Mouse (Mus musculus): Measurements from ENCODE around the gene Stip1.
"Not testable (repeated sequence)": the region's sequence is repeated elsewhere in the genome, so short reads cannot be mapped to it uniquely, and the experiment has no call there.

Stip1 gene

DNA sequence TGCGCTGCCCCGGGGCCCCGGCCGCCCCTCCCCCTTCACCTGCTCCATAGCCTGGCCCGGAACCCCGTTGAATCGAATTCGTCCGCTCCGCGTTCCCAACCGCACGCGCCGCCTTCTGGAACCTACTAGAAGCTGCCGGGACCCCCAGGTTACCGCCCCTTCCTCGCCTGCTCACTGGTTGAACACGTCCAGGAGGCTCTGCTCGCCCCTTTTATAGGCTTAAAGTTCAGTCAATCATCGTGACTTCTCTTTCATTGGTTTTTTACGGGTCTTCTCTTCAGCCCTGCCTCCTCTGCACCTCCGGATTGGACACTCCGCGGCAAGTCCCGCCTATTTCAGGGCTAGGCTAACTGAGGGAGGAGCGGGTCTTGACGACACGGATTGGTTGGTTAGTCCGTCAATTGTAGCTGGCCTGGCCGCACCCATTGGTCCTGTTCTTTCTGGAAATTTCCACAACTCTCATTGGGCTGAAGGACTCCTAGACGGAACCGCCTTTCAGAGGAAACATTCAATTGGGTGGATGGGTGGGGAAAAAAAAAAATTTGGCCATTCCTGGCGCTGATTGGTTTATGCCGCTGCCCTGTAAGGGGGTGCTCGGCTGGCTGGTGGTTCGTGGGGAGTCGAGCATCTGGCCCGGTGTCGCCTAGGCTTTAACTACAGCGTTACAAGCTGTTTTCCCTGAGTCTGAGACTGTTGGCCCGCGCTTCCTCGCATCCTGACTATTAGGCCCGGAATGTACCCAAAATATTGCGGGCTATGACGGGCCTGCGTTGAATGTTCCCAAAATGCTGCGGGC, at the start of gene Stip1:
Gene Stip1, minus strand, starts transcription at position 127 of the 796 bp plus-strand sequence.
- peak; percentile 99 to 100 for DNase-seq

GRCm38 (mm10) chr19:7089050-7089449, 49.3 kb upstream of the Stip1 start:
- no peak for DNase-seq

DNA sequence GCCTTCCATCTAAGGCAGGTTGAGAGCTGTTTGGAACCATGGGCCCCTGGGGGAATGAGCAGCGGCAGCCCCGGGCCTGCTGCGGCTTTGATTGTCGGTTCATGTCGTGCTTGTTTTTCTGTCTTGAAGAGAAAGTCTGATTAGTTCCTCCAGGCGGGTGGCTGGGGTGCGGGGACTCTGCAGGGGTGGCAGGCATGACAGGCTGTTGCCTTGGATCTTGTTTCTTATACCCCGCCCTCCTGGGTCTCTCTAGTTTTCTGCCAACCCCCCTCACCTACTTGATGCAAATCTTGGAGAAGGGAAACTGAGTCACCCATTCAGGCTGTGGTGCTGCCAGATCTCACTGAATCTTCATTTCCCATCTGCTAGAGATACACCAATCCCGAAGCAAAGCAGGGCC, 48.8 kb upstream of the Stip1 start:
- no peak for DNase-seq

GRCm38 (mm10) chr19:7084734-7085133, 45.0 kb upstream of the Stip1 start:
- no peak for DNase-seq

- DNase-seq, result no peak
These were observed 43.4 kb upstream of the Stip1 start for GRCm38 (mm10) chr19:7083035-7083794.

DNA sequence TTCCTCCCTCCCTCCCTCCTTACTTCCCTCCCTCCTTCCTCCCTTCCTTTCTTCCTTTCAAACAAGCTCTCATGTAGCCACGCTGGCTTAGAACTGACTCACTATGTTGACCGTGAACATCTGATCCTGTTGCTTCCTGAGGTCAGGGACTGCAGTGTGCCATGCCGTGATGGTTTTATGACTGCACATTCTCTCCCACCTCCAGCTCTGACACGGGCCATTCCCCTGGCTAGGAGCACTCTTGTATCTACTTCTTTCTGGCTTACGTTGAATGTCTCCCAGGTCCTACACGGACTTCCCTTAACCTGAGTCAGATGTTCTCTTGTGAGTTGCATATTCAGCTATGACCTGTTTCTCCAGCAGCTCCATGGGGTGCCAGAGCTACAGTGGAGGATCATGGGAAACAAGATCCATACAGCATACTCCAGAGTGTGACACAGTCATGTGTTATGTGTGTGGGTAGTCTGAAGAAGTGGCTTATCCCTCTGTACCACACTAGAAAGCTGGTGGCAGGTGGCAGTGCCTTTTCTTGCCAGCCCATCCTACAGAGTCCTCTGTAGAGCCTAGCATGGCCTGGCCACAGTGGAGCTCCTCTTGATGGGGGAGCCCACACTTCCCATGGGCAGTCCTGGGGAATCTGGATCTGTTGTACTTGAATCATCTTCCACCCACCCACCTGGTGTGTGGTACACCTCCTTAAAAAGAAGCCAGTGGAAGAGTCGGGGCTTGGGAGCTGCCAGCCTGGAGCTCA, 41.9 kb upstream of the Stip1 start:
- no peak for DNase-seq

DNA sequence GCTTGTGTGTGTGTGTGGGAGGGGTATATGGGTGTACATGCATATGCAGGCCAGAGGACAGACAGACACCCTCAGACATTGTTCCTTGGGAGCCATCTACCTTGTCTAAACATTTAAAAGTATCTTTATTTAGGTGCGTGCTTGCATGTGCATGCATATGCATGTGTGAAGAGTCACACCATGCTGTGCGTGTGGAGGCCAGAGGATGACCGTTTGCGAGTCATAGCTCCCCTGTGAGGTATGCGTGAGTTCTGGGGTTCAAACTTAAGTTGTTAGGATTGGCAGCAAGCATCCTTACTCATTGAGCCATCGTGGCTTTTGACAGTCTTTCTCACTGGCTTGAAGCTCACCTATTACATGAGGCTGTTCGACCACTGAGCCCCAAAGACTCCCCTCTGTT, 38.5 kb upstream of the Stip1 start:
- no peak for DNase-seq

DNA sequence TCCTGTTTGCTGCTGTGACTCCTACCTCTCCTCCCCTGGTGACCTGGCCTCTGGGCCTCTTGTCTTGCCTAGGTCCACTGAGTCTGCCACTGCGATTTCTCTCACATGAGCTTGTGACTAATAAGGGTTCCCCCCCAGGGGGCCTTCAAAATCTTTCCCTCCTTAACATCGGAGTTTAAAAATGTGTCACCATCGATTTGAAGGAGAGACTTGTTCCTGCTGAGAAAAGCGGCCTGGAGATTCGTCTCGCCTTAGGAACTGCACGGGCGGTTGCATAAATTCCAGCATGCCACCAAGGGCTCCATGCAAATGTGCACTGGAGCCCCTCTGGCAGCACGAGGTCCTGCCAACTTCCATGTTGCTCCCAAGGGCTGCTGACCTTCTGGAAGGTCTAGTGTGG, 37.9 kb upstream of the Stip1 start:
- DNase-seq, result no peak

GRCm38 (mm10) chr19:7075336-7075735, 35.6 kb upstream of the Stip1 start:
- not testable (repeated sequence) for DNase-seq

DNA sequence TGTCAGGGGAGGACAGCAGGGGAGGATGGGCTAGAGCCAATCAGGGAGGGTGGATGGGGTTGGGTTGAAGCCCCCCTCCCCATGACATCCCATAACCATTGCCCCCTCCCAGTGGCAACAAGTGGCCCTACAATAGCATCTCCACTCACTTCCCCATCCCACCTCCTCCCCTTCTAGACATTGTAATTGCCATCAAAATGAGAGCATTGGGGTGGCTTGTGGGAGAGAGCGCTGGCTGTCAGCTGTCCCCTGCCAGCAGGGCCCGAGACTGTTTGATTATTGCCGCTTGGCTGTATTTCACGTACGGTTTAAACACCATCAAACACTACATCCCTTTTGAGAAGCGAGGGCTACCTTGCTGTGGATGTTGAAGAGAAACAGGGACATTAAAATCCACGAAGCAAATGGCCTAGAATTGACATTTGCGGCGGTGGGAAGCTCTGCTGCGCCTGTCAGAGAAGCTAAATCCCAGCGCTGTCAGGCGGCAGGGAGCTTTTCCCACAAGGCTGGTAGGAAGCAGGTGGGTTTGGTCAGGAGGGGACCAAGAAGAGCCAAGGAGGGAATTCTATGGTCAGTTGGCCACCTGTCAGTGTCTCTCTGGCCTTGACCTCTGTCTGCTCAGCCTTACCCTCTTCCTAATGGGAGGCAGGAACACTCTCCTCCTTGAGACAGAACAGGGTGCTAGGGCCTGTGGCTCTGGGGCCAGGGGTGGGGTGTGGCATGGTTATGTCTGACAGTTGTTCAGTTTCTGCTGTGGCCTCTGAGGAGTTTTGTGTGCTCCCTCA, 34.4 kb upstream of the Stip1 start:
- DNase-seq, result no peak

GRCm38 (mm10) chr19:7072221-7072620, 32.5 kb upstream of the Stip1 start:
- no peak for DNase-seq

DNA sequence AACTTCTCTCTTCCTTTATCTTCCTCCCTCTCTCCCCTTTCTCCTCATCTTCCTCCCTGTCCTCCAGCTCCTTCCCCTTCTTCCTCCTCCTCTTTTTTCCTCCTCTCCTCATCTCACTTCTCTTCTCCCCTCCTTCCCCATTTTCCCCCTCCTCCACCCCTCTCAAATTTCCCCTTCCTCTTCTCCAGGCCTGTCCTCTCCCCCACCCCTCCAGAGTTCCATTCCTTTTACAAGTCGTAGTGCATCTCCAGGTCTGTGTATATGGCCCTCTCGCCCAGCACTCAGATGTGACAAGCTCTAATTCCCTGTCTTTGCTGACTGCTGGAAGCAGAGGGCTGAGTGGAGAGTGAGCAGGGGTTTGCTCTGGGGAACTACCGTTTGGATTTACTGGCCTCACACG, 31.0 kb upstream of the Stip1 start:
- no peak for DNase-seq

DNA sequence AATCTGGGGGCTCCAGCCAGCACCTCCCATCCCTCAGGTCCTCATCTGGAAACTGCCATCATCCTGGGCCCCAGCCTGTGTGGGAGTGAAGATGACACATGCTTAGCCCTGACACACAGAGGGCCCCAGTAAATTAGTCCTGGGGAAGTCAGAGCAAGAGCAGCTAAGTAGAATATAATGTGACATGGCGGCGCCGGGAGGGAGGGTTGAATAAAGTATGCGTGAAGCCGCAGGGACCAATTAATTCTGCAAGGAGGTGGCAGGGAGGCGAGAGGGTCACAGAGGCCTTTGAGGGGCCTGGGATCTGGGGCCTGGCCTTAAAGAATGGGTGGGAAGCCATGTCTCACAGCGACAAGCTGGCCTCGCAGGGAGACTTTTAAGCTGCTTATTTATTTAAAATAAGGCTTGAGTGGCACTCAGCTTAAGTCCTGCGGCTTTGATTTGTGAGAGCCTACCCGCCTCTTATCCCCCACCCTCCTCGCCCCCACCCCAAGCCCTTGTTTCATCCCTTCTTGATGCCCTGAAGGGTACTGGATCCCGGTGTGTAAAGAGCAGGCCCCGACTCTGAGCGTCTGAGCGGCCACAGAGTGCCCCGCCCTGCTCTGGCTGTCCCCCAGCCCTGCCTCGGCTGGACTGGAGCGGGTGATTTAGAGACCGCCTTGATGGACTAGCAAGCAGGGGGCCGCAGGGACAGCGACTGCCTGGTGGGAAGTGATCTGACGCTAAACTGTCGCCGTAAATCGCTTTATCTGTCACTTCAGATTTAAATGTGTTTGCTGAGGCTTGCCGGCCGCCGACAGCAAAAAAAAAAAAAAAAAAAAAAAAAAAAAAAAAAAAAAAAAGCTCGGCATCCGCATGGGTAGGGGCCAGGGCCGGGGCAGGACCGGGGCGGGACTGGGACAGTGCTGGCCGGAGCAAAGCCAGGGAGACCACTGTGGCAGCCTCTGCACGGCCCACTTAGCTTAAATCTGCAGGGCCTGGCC, 30.3 kb upstream of the Stip1 start:
- peak; percentile 57 to 85 for DNase-seq

GRCm38 (mm10) chr19:7068661-7069531, 29.1 kb upstream of the Stip1 start:
- no peak for DNase-seq

DNA sequence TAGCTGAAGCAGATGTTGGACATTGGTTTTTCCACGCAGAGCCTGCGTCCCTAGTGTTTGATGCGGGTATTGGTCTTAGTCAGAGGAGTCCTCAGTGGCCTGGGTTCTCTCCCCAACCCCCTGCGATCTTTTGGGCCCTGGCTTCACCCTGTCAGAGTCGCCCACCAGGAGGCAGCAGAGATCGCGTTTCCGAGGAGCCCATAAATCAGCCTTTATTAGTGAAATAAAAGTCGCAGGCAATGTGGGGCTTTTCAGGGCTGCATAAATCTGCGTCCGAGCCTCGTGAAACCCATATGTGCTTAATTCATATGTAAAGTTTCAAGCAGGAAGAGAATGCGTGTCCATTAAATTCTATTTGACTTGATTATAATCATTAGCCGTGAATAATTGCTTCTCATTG, 28.4 kb upstream of the Stip1 start:
- DNase-seq, result peak; percentile 77 to 88

DNA sequence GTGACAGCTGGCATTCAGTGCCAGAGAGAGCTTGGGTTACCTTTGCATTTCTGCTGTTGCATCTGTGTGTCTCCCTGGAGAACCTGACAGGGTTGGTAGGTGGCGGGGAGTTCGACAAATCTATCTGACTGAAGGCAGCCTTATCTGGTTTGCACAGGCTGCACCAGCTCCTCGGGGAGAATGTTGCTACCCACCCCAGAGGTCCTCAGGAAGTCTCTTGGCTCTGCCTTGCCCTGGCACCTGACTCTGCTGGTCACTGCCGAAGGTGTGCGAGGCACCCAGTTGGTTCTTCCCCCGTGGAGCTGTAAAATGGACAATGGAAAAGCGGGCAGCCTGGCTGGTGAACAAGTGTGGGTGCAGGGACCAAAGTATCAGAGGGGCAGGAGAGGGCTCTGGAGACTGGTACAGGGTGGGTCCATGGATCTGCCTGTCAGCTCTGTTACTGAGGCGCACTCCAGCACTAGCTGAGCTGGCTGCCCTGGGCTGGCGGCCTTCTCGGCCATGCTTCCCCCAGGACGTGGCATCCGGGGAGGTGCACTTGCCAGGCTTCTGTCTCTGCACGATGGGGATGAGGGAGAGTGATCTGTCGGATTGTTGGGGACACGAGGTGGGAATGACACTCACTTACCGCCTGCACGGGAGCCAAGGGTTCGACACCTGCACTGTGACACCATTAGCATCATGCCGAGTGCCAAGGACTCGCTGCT, 27.7 kb upstream of the Stip1 start:
- no peak for DNase-seq

- no peak for DNase-seq
These were observed 27.1 kb upstream of the Stip1 start for GRCm38 (mm10) chr19:7066828-7067342.

GRCm38 (mm10) chr19:7066034-7066827, 26.5 kb upstream of the Stip1 start:
- DNase-seq, result peak; percentile 52 to 75

DNA sequence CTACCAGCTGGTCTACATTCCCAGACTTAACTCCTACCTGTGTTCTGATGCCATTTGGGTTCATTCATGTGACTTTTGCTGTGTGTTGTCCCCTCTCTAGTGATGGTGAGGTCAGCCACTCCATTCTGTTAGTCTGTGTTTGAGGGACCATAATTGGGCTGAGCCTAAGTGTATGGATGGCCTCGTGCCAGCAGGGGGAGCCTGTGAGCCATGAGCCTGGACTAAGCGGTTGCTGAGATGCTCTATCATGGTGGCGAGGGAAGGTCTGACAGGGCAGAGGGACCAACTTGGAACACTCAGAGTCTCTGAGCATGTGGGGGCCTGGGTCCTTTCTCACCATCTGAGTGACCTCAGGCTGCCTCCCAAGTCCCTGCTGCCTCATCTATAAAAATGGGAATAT, 24.8 kb upstream of the Stip1 start:
- DNase-seq, result peak; percentile 82 to 89
